Mouse (Mus musculus): ENCODE data around the gene Sae1. TPM values are rescaled to one million over a fixed set of nuclear protein-coding genes. Genes with fewer than 3 reads are reported as not detected.
"Not testable (repeated sequence)": the region's sequence is repeated elsewhere in the genome, so short reads cannot be mapped to it uniquely, and the experiment has no call there.

Sae1 gene
- polyA plus RNA-seq, 1 experiment from 2014 or later: 264 TPM

DNA sequence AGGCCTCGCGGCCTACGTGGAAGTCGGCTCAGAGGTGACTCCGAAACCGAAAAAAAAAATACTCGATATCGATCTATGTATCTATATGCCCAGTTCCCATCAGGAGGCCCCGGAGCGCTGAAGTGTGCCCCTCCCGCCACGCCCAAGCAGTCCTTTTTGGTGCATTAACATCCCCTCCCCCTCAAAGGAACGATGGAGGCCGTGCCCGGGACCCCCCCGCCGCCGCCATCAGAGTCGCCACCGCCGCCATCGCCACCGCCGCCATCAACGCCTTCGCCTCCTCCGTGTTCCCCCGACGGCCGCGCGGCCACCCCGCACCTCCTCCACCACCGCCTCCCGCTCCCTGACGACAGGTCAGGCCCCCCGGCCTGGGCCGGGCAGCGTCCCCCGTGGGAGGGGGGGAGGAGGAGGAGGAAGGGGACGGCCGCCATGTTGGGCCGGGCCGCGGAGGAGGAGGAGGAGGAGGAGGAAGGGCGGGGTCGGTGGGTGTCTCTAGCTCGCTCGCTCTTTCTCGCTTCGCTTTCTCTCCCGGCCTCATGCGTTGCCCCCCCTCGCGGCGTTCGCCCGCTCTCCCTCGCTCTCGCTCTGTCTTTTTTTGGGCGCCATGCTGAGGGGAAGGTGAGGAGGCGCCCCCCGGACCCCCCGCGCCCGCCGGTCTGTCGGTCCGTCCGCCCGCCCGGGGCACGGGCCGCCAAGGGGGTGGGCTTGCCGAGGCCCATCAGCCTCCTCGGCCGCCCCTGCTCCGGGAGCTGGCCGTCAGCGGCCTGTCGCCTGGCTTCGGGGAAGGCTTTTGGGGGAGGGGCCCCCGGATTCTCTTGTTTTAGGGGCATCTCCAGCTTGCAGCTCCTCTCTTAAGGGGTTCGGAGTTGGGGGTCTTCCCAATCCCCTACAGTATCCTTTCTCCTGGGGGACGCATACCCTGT, 13.3 kb upstream of the Sae1 start, which contains the start of gene Zc3h4:
Gene Zc3h4, plus strand, starts transcription at position 222 of the 923 bp plus-strand sequence.
- H3K4me2 ChIP-seq: peak within 1 kb of the TSS; percentile 77
- WGBS: under 1% methylated on average over 76 of the region's 85 CpGs
- peak within 1 kb of the TSS; percentile 100 for H3K9ac ChIP-seq
- H3K36me3 ChIP-seq: no peaks in the 10 kb centered on the region
- H3K27me3 ChIP-seq: no peaks in the 10 kb centered on the region
- H3K4me1 ChIP-seq (replicated peaks): peaks cover 36% of the 10 kb centered on the region
- no peaks in the 10 kb centered on the region for H3K9me3 ChIP-seq
- peak; percentile 32 for ATAC-seq (ENCODE audit: low read depth)
- peak within 1 kb of the TSS; percentile 100 for H3K27ac ChIP-seq (replicated peaks)
- H3K4me3 ChIP-seq: peak within 1 kb of the TSS; percentile 93

DNA sequence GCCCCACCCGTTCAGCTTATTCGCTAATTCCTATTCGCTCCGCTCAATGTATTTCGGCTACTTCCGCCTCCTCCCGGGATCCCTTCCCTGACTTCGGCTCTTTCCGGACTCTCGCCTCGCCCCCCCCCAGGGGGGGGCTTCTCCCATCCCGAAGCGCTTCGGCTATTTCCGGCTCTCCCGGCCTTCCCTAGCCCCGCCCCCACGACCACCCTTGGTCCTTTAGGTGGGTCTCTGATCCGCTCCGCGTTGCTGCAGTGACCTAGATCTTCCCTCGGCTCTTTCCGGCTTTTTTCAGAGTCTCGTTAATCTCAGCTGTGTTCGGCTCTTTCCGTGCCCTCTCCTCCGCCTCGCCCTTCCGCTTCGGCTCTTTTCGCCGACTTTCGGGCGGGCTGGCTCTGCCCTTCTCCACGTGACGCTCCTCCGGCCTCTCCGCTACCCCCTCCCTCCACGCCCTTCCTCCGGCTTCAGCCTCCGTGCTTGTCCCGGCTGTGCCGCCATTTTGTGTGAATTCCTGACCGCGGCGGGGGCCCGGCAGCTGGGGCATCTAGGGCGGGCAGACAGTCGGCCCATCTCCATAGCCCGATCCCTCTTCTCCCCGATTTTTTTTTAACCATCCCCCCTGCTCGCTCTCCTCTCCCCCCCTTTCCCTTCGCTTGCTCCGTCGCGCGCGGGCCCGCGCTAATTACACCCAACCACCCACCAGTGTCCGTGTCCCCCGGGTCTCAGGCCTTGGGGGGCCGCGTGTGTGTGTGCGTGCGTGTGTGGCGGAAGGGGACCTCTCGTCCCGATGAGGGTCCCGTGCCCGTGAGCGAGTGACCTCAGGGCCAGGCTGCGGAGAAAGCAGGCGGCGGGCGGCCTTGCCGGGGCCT, 12.4 kb upstream of the Sae1 start:
- Histone ChIP-seq H3K36me3 (no peaks in the 10 kb centered on the region), H3K9me3 (no peaks in the 10 kb centered on the region), H3K4me3 (peak overlapping the region; percentile 93), H3K4me2 (peak overlapping the region; percentile 77), H3K27me3 (no peaks in the 10 kb centered on the region), H3K9ac (peak overlapping the region; percentile 100), H3K4me1 (replicated peaks) (peaks cover 27% of the 10 kb centered on the region), H3K27ac (replicated peaks) (peak overlapping the region; percentile 100)
- ATAC-seq (ENCODE audit: low read depth): peak; percentile 95
- under 1% methylated on average over 77 of the region's 77 CpGs for WGBS

DNA sequence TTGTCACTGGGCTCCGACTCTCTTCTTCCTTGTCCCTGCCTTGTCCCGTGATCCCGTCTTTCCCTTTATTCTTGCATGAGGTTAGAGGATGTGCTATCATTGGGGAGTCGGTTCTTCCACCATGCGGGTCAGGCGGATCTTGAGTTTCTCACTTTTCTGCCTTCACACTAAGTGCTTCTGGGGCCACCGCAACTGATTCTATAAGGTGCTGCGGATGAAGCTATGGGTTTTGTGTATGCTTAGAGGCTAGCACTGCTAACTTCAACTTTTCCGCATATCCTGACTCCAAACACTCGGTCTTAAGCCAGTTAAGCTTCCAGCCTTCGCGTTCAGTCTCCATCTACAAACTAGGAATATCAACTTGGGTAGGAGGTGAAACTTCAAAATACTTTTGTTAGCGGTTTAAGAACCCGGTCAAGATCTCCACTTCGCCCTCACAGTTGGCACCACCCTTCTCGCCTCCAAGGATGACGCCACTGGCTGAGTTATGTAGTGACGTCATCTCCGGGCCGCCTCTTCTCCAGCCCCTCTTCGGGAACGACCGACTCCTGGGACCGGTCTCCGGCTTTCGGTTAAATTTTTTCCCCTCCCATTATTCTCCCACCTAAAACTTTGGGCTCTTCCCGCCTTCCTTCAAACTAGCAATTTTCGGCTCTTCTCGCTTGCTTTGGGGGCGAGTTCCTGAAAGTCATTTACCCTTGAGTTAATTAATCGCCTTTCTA, 11.7 kb upstream of the Sae1 start:
- Histone ChIP-seq H3K9ac (peak overlapping the region; percentile 100), H3K27ac (replicated peaks) (peak overlapping the region; percentile 100), H3K9me3 (no peaks in the 10 kb centered on the region), H3K4me3 (peak overlapping the region; percentile 93), H3K4me2 (peak overlapping the region; percentile 77), H3K36me3 (no peaks in the 10 kb centered on the region), H3K27me3 (no peaks in the 10 kb centered on the region), H3K4me1 (replicated peaks) (peaks cover 19% of the 10 kb centered on the region)
- peak; percentile 85 for ATAC-seq (ENCODE audit: low read depth)
- under 1% methylated on average over 31 of the region's 31 CpGs for WGBS

DNA sequence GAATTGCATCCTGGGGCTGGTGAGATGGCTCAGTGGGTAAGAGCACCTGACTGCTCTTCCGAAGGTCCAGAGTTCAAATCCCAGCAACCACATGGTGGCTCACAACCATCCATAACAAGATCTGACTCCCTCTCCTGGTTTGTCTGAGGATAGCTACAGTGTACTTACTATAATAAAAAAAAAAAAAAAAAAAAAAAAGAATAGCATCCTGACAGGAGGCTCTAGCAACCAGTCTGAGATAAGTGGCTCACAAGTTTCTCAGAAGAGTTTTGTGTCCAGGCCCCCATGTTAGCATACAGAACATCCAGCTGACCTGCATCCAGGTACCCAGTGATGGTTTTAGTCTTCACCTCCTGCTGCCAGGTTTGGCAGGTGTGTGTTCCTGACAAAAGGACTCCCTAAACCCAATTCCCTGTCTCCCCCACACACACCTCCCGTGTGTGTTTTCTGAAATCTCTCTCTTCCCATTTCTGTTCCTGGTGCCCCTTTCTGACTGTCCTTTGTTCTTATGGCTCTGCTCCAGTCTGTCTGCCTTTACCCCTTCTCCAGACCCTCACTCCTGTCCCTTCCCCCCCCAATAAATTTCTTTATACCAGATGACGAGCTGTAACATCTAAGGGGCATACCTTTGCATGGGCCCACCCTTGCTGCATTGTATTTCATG, 10.9 kb upstream of the Sae1 start:
- peak overlapping the region; percentile 100 for H3K27ac ChIP-seq (replicated peaks)
- H3K4me2 ChIP-seq: peak overlapping the region; percentile 77
- no peaks in the 10 kb centered on the region for H3K36me3 ChIP-seq
- no peaks in the 10 kb centered on the region for H3K27me3 ChIP-seq
- H3K4me3 ChIP-seq: peak overlapping the region; percentile 93
- H3K9ac ChIP-seq: peak overlapping the region; percentile 100
- no peaks in the 10 kb centered on the region for H3K9me3 ChIP-seq
- ATAC-seq (ENCODE audit: low read depth): no peak
- H3K4me1 ChIP-seq (replicated peaks): peaks cover 14% of the 10 kb centered on the region
- 41% methylated on average over 3 of the region's 3 CpGs for WGBS

DNA sequence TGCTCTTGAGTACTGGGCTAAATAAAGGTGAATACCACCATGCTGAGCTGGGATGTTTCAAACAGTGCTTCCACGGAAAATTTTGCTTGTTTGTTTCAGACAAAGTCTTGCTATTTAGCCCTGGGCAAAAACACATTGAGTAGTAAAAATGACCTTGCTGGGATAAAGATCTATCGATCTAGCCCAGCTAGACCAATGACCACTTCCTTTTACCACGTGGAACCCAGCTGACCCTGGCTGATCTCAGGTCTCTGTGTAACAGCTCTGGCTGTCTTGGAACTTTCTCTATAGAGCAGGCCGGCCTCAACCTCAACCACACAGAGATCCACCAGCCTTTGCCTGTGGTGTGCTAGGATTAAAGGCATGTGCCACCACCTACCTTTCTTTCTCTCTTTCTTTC, 9.9 kb upstream of the Sae1 start:
- ATAC-seq (ENCODE audit: low read depth): no peak
- Histone ChIP-seq H3K4me2 (no peak overlapping the region), H3K27me3 (no peaks in the 10 kb centered on the region), H3K4me1 (replicated peaks) (peaks cover 9% of the 10 kb centered on the region), H3K36me3 (no peaks in the 10 kb centered on the region), H3K9me3 (no peaks in the 10 kb centered on the region), H3K9ac (no peak overlapping the region), H3K4me3 (no peak overlapping the region), H3K27ac (replicated peaks) (no peak overlapping the region)
- whole genome bisulfite sequencing: 83% methylated on average over 4 of the region's 4 CpGs

DNA sequence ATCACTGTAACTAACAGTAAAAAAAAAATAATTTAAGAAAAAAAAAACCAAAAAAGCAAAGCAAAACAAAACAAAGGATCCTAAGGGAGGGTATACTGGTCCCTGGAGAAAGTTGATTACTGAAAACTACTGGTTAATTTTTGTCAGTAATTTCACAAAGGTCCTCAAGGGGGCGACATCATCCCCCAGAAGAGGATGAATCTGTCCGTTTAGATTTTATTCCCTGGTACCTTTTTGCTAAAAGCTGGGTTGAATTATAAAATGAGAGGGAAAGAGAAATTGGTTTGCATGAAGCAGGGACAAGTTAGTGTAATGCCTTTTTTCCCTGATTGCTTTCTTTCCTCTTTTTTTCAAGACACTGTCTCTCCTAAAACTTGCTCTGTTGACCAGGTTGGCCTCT, 8.3 kb upstream of the Sae1 start:
- ATAC-seq (ENCODE audit: low read depth): no peak
- H3K27me3 ChIP-seq: no peaks in the 10 kb centered on the region
- no peak overlapping the region for H3K27ac ChIP-seq (replicated peaks)
- no peak overlapping the region for H3K4me2 ChIP-seq
- WGBS: 1% methylated on average over 2 of the region's 2 CpGs
- no peaks in the 10 kb centered on the region for H3K9me3 ChIP-seq
- no peak overlapping the region for H3K9ac ChIP-seq
- no peaks in the 10 kb centered on the region for H3K36me3 ChIP-seq
- peaks cover 9% of the 10 kb centered on the region for H3K4me1 ChIP-seq (replicated peaks)
- no peak overlapping the region for H3K4me3 ChIP-seq

DNA sequence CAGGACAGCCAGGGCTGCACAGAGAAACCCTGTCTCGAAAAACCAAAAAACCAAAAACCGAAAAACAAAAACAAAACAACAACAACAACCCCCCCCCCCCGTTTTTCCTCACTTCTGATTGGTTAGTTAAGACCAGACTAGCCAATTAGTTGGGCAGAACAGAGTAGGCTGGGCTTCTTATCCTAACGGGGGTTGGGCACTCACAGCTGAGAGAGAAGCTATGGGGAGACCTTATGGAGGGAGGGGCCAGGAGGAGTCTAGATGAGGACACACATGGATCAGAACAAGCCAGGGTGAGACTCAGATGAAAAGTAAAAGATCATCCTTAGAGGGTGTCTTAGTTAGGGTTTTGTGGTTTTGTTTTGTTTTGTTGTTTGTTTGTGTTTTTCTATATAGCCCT, 5.3 kb upstream of the Sae1 start:
- H3K9me3 ChIP-seq: no peaks in the 10 kb centered on the region
- H3K4me2 ChIP-seq: no peak overlapping the region
- no peak overlapping the region for H3K9ac ChIP-seq
- peaks cover 5% of the 10 kb centered on the region for H3K4me1 ChIP-seq (replicated peaks)
- 51% methylated on average over 4 of the region's 4 CpGs for WGBS
- H3K27me3 ChIP-seq: no peaks in the 10 kb centered on the region
- H3K27ac ChIP-seq (replicated peaks): no peak overlapping the region
- H3K4me3 ChIP-seq: no peak overlapping the region
- no peak for ATAC-seq (ENCODE audit: low read depth)
- H3K36me3 ChIP-seq: no peaks in the 10 kb centered on the region

DNA sequence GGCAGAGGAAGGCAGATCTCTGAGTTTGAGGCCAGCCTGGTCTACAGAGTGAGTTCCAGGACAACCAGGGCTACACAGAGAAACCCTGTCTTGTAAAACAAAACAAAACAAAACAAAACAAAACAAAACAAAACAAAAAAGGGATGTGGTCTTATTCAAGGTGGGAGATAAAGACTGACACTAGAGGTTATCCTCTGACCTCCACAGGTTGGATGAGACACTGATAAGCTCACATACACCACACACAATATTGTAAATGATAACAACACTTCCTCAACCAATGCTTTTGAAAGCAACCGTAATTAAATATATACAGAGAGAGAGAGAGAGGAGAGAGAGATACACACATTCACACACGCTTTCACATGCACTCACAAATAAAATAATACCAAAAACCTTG, 2.3 kb upstream of the Sae1 start:
- H3K4me2 ChIP-seq; H3K9ac ChIP-seq; H3K36me3 ChIP-seq; ATAC-seq (ENCODE audit: low read depth); H3K27me3 ChIP-seq; H3K4me3 ChIP-seq; H3K9me3 ChIP-seq; H3K27ac ChIP-seq (replicated peaks): not testable (repeated sequence)
- peaks cover 28% of the 10 kb centered on the region for H3K4me1 ChIP-seq (replicated peaks)
- WGBS: 88% methylated on average over 2 of the region's 2 CpGs

DNA sequence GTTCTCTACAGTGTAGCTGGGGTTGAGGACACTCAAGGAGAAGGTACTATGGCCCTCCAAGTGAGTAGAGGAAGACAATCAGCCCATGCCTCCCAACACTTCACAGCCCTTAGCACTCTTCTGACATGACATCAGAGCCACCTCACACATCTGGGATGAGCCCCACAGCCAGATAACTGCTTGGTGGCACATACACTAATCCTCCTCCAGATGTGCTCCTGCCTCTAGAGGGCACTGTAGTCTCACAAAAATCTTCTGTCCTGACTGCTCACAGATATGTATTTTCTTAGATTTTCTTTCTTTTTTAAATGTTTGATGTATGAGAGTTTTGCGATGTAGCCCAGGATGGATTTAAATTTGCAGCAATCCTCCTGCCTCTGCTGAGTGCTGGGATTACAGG, 11.1 kb downstream of the Sae1 start:
- Histone ChIP-seq H3K36me3 (peaks cover 62% of the 10 kb centered on the region), H3K9me3 (no peaks in the 10 kb centered on the region), H3K4me3 (no peak overlapping the region), H3K9ac (no peak overlapping the region), H3K27me3 (no peaks in the 10 kb centered on the region), H3K27ac (replicated peaks) (no peak overlapping the region), H3K4me1 (replicated peaks) (no peaks in the 10 kb centered on the region), H3K4me2 (no peak overlapping the region)
- 97% methylated on average over 1 of the region's 1 CpGs for WGBS
- no peak for ATAC-seq (ENCODE audit: low read depth)

DNA sequence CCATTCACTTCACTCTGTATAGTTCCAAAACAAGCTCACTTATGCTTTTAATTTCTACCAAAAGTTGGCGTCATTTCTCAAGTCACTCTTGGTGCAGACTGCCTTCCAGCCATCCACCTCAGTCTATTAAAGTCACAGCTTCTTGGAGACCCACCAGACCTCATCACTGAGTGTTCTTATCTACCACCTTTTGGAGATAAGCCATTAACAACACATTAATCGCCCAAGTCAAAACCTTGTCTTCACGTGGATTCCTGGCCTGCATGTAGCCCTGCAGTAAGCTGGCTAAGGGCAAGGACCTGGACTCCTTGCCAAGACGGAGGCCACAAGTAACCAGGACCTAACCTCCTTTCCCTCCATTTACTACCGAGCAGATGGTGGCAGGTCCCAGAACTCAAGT, 12.6 kb downstream of the Sae1 start:
- H3K4me3 ChIP-seq: no peak overlapping the region
- no peaks in the 10 kb centered on the region for H3K4me1 ChIP-seq (replicated peaks)
- H3K9ac ChIP-seq: no peak overlapping the region
- H3K27ac ChIP-seq (replicated peaks): no peak overlapping the region
- H3K36me3 ChIP-seq: peaks cover 68% of the 10 kb centered on the region
- ATAC-seq (ENCODE audit: low read depth): no peak
- no peaks in the 10 kb centered on the region for H3K9me3 ChIP-seq
- H3K27me3 ChIP-seq: no peaks in the 10 kb centered on the region
- H3K4me2 ChIP-seq: no peak overlapping the region
- 90% methylated on average over 5 of the region's 5 CpGs for WGBS

DNA sequence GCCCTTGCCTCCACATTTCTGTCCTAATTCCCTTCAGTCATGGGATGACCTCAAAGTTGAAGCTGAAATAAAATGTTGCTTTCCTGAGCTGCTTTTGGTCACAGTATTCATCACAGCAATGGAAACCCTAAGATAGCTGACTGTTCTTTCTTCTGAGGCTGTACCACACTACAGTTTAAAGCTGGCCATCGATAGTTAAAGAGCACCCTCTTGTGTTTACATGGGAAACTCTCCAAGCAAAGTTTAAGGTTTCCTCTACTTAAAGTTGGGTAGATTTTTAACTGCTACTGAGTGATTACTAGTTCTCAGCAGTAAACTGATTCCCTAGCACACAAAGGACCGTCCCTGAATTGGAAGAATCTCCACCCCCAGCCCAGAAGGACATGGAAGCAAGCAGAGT, 13.9 kb downstream of the Sae1 start:
- H3K36me3 ChIP-seq: peaks cover 73% of the 10 kb centered on the region
- no peak overlapping the region for H3K4me3 ChIP-seq
- 38% methylated on average over 2 of the region's 2 CpGs for WGBS
- no peak overlapping the region for H3K27ac ChIP-seq (replicated peaks)
- no peaks in the 10 kb centered on the region for H3K27me3 ChIP-seq
- H3K9me3 ChIP-seq: no peaks in the 10 kb centered on the region
- H3K4me1 ChIP-seq (replicated peaks): no peaks in the 10 kb centered on the region
- no peak; the same call in 1 of the 2 replicates for ATAC-seq (ENCODE audit: low read depth)
- no peak overlapping the region for H3K9ac ChIP-seq
- H3K4me2 ChIP-seq: no peak overlapping the region

Measured in neural tube, embryonic 13.5 days (tissue).